Mouse (Mus musculus) stomach, postnatal 0 days (tissue): Measurements from ENCODE around the gene Abca9.

Source experiments
- CTCF ChIP-seq: IDR thresholded peaks from 2 replicates; pipeline ENCODE4 v1.5.1; 2016; ENCODE audit warnings: antibody characterized with exemption, low read depth, mild to moderate bottlenecking, moderate library complexity
- EP300 ChIP-seq: optimal IDR thresholded peaks from 2 replicates; pipeline ENCODE3; 2016; ENCODE audit warnings: antibody characterized with exemption

- TF ChIP-seq CTCF (no peak), EP300 (no peak)
Observed at GRCm38 (mm10) chr11:110195310-110195709, 27.3 kb upstream of the Abca9 start.
